Mouse (Mus musculus) hindbrain, embryonic 15.5 days (tissue): ENCODE measurements around the gene Wwox. TPM values are rescaled to one million over a fixed set of nuclear protein-coding genes. Genes with fewer than 3 reads are reported as not detected.

Experiments
- ATAC-seq: fragments of 200-750 bp; cut with Nextera tagmentation; 2 replicates; pipeline ENCODE4 v1.8.0; 2017; ENCODE audit warnings: low read depth, moderate number of reproducible peaks, moderate TSS enrichment; ENCODE audit not compliant: low FRiP score
- H3K27ac ChIP-seq: fragments of 300-500 bp; sonication (generic); replicated peaks from 2 replicates; pipeline ENCODE4 v1.5.1; 2015; ENCODE audit warnings: mild to moderate bottlenecking, inconsistent platforms
- H3K27me3 ChIP-seq: fragments of 300-500 bp; sonication (generic); 2 replicates; pipeline ENCODE4 v1.6.1; 2015; ENCODE audit warnings: control low read depth, inconsistent platforms
- H3K36me3 ChIP-seq: fragments of 300-500 bp; sonication (generic); 2 replicates; pipeline ENCODE4 v1.6.1; 2015; ENCODE audit warnings: control low read depth, inconsistent platforms
- H3K4me1 ChIP-seq: fragments of 300-500 bp; sonication (generic); replicated peaks from 2 replicates; pipeline ENCODE4 v1.6.1; 2015; ENCODE audit warnings: control low read depth, inconsistent platforms
- H3K4me2 ChIP-seq: fragments of 300-500 bp; sonication (generic); 2 replicates; pipeline ENCODE4 v1.6.1; 2015; ENCODE audit warnings: moderate library complexity, mild to moderate bottlenecking, inconsistent platforms
- H3K4me3 ChIP-seq: fragments of 300-500 bp; sonication (generic); 2 replicates; pipeline ENCODE4 v1.5.1; 2015; ENCODE audit warnings: mild to moderate bottlenecking, inconsistent platforms
- H3K9ac ChIP-seq: fragments of 300-500 bp; sonication (generic); 2 replicates; pipeline ENCODE4 v1.6.1; 2015; ENCODE audit warnings: inconsistent platforms
- H3K9me3 ChIP-seq: fragments of 300-500 bp; sonication (generic); 2 replicates; pipeline ENCODE4 v1.6.1; 2016; ENCODE audit warnings: control low read depth, inconsistent platforms
- WGBS: fragments of 180-500 bp; shearing (Covaris S2); methylation state at CpG from one replicate; pipeline ENCODE4 v1.1.7; 2015; 5-methylcytosine and 5-hydroxymethylcytosine counted together
- polyA plus RNA-seq: library from polyadenylated mRNA; unstranded; fragments of >200 nt; fragmentation: Nextera tagmentation; extraction: Ambion mirVana; gene quantifications from 2 replicates; pipeline ENCODE4 v1.2.1, GENCODE M21; 2015

Gene Wwox
- polyA plus RNA-seq, 1 experiment from 2014 or later = 13.9 TPM

- no peak overlapping the region for H3K9ac ChIP-seq
- no peak overlapping the region for H3K4me2 ChIP-seq
- H3K27me3 ChIP-seq = peaks cover 3% of the 10 kb centered on the region; the same call in 1 of the 2 replicates
- 0 out of 2 replicates have a peak, but pooled peaks cover 7% of the 10 kb centered on the region for H3K4me1 ChIP-seq
- H3K27ac ChIP-seq = no peak overlapping the region
- 83% methylated on average over 6 of the region's 6 CpGs for WGBS
- H3K9me3 ChIP-seq = no peaks in the 10 kb centered on the region
- H3K36me3 ChIP-seq = no peaks in the 10 kb centered on the region
- ATAC-seq = no peak
- H3K4me3 ChIP-seq = no peak overlapping the region
These were observed 794.6 kb downstream of the Wwox start for GRCm38 (mm10) chr8:115234068-115234467.

DNA sequence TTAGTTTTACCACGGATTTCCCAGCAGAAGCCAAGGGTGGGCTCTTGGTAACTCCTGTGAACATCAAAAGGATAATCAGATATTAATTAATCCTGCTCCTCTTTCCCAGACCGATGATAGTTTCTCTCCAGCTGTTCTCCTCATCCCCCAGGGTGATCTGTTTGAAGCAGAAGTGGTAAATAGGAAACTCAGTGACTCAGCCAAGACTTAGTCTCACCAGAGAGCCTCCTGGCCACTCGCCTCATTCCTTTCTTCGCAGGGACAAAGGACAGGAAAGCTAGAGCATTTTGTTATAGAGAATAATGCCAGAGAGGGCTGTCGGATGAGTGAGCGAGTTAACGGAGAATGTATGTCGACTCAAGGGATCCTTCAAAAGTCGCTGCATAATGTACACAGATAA lies 798.1 kb downstream of the Wwox start:
- 23% methylated on average over 9 of the region's 9 CpGs for WGBS

DNA sequence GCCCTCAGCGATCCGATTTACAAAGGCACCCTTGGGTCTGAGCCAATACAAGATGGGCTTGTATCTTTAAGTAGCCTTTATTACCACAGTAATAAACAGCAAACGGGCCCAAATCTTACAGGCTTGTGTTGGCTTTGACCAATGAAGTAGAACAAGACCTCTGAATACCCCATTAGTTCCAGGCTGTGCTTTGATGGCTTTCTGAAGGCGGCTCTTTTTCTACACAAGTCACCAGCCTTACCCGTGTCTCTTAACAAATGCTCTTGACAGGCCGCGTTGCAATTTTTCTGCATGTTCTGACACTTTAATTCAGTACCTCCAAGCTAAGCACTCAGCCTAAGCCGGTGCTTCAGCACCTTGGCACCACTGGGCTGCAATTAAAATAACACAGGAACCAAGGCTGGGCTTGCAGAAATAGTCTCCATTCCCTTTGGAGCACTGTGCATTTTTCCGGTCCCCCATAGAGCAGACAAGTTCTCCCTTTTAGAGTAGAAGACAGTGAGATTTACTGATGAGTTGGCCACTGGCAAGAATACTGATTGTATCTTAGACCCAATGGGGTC lies 804.1 kb downstream of the Wwox start:
- Histone ChIP-seq H3K4me3 (no peak overlapping the region), H3K4me2 (no peak overlapping the region), H3K9me3 (no peaks in the 10 kb centered on the region), H3K9ac (no peak overlapping the region), H3K4me1 (peaks cover 8% of the 10 kb centered on the region; the same call in 1 of the 2 replicates), H3K27me3 (peaks cover 8% of the 10 kb centered on the region), H3K36me3 (no peaks in the 10 kb centered on the region), H3K27ac (no peak overlapping the region)
- WGBS = 22% methylated on average over 9 of the region's 9 CpGs
- ATAC-seq = no peak

More for the DNA sequence above, 798.1 kb downstream of the Wwox start:
- H3K27ac ChIP-seq = no peak overlapping the region
- no peaks in the 10 kb centered on the region for H3K36me3 ChIP-seq
- no peak overlapping the region for H3K4me3 ChIP-seq
- H3K27me3 ChIP-seq = peaks cover 7% of the 10 kb centered on the region
- ATAC-seq = no peak
- H3K4me1 ChIP-seq = 0 out of 2 replicates have a peak, but pooled peaks cover 7% of the 10 kb centered on the region
- H3K4me2 ChIP-seq = no peak overlapping the region
- H3K9ac ChIP-seq = no peak overlapping the region
- H3K9me3 ChIP-seq = no peaks in the 10 kb centered on the region

DNA sequence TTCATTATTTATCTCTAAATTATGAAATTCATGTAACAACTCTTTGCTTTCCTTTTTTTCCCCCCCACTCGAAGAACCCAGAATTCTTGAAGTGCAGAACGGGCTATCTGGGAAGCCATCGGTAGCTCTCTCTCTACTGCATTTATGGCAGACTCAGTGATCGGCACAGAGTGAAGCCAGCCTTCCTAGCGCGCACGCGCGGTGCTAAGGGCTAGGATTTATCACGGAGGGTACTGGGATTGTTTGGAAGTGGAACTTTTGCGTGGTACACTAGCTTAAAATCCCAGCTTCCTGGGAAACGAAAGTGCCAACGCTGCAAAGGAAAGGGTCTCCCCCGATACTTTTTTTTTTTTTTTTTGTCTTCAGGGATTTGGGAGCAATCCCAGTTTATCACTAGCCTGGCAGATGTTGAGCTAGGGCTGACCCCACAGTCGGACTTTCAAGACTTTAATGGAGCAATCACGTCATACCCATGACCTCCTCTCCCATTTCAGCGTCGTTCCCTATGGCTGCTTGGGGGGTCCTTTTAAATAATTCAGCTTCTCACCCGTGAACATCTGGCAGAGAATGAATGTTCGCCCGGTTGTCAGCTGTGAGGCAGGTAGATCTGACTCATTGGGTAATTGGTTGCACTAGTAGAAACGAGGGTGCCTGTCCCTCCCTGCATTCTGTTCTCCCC lies 810.4 kb downstream of the Wwox start:
- H3K4me2 ChIP-seq = peak overlapping the region; percentile 28
- 36% methylated on average over 22 of the region's 22 CpGs for WGBS
- H3K36me3 ChIP-seq = no peaks in the 10 kb centered on the region
- no peak overlapping the region for H3K4me3 ChIP-seq
- H3K4me1 ChIP-seq = peaks cover 16% of the 10 kb centered on the region; the same call in 1 of the 2 replicates
- H3K9ac ChIP-seq = no peak overlapping the region
- no peak overlapping the region for H3K27ac ChIP-seq
- 0 out of 2 replicates have a peak, but pooled peaks cover 4% of the 10 kb centered on the region for H3K27me3 ChIP-seq
- no peaks in the 10 kb centered on the region for H3K9me3 ChIP-seq
- no peak for ATAC-seq

- no peaks in the 10 kb centered on the region for H3K36me3 ChIP-seq
- H3K27me3 ChIP-seq = no peaks in the 10 kb centered on the region
- no peak overlapping the region for H3K4me2 ChIP-seq
- no peak overlapping the region for H3K9ac ChIP-seq
- ATAC-seq = no peak
- no peak overlapping the region for H3K27ac ChIP-seq
- H3K9me3 ChIP-seq = no peaks in the 10 kb centered on the region
- 0 out of 2 replicates have a peak, but pooled peaks cover under 1% of the 10 kb centered on the region for H3K4me1 ChIP-seq
- WGBS = 74% methylated on average over 13 of the region's 13 CpGs
- H3K4me3 ChIP-seq = no peak overlapping the region
These were observed 816.1 kb downstream of the Wwox start for GRCm38 (mm10) chr8:115255550-115255949.

GRCm38 (mm10) chr8:115257417-115257816 lies 818.0 kb downstream of the Wwox start:
- H3K4me2 ChIP-seq = no peak overlapping the region
- ATAC-seq = no peak
- WGBS = 79% methylated on average over 17 of the region's 17 CpGs

DNA sequence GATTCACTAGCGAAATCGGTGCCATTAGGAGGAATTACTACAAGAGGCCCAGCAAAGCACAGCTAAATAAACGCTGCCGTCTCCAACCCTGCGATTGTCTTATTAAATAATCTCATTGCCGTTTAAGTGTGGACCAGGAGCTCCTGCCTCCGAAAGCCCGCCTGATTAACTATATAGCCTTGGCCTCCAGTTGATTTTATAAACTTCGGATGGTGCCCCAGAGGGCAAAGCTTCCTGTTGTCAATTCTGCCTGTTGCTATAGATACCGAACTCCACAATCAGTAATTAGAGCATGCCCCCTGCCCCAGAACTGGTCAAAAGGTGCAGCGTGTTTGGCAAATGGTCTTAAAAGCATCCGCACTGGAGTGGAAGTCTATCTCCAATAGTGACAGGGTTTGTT lies 820.4 kb downstream of the Wwox start:
- ATAC-seq = no peak
- Histone ChIP-seq H3K4me1 (no peaks in the 10 kb centered on the region), H3K9ac (no peak overlapping the region), H3K27me3 (no peaks in the 10 kb centered on the region), H3K4me2 (no peak overlapping the region), H3K36me3 (no peaks in the 10 kb centered on the region), H3K4me3 (no peak overlapping the region), H3K9me3 (no peaks in the 10 kb centered on the region), H3K27ac (no peak overlapping the region)
- WGBS = 46% methylated on average over 12 of the region's 12 CpGs

More at GRCm38 (mm10) chr8:115257417-115257816, 818.0 kb downstream of the Wwox start:
- no peaks in the 10 kb centered on the region for H3K4me1 ChIP-seq
- no peaks in the 10 kb centered on the region for H3K36me3 ChIP-seq
- no peaks in the 10 kb centered on the region for H3K27me3 ChIP-seq
- H3K9ac ChIP-seq = no peak overlapping the region
- no peak overlapping the region for H3K4me3 ChIP-seq
- H3K27ac ChIP-seq = no peak overlapping the region
- H3K9me3 ChIP-seq = no peaks in the 10 kb centered on the region

DNA sequence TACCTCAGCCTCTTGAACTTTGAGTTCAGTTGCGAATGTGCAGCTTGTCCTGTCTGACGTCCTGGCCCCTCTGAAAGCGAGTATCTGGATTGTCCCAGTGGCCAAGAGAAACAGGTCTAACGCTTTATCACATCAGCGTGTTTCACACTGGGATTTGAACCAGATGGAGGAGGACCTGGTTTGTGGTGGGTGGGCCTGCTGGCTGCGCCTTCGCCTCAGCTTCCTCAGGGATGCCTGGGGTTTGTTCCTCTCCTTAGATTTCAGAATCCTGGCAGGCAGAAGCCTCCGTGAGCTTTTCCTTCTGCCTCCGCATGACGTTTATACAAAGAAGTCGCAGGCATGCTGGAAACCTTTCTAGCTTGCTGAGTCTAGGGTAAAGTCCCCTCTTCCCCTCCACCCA lies 827.7 kb downstream of the Wwox start:
- no peaks in the 10 kb centered on the region for H3K4me1 ChIP-seq
- no peaks in the 10 kb centered on the region for H3K27me3 ChIP-seq
- no peaks in the 10 kb centered on the region for H3K36me3 ChIP-seq
- no peak overlapping the region for H3K4me2 ChIP-seq
- WGBS = 71% methylated on average over 11 of the region's 11 CpGs
- H3K4me3 ChIP-seq = no peak overlapping the region
- no peak overlapping the region for H3K9ac ChIP-seq
- no peaks in the 10 kb centered on the region for H3K9me3 ChIP-seq
- ATAC-seq = no peak
- no peak overlapping the region for H3K27ac ChIP-seq

- no peaks in the 10 kb centered on the region for H3K9me3 ChIP-seq
- no peak overlapping the region for H3K4me2 ChIP-seq
- no peaks in the 10 kb centered on the region for H3K27me3 ChIP-seq
- no peak overlapping the region for H3K4me3 ChIP-seq
- ATAC-seq = no peak
- H3K9ac ChIP-seq = no peak overlapping the region
- no peak overlapping the region for H3K27ac ChIP-seq
- no peaks in the 10 kb centered on the region for H3K36me3 ChIP-seq
- no peaks in the 10 kb centered on the region for H3K4me1 ChIP-seq
- 43% methylated on average over 4 of the region's 4 CpGs for WGBS
These were observed 830.1 kb downstream of the Wwox start for GRCm38 (mm10) chr8:115269601-115270000.

GRCm38 (mm10) chr8:115273976-115274375 lies 834.5 kb downstream of the Wwox start:
- H3K4me2 ChIP-seq = no peak overlapping the region
- H3K36me3 ChIP-seq = no peaks in the 10 kb centered on the region
- H3K9me3 ChIP-seq = no peaks in the 10 kb centered on the region
- H3K9ac ChIP-seq = no peak overlapping the region
- ATAC-seq = no peak
- no peaks in the 10 kb centered on the region for H3K27me3 ChIP-seq
- 54% methylated on average over 6 of the region's 6 CpGs for WGBS
- no peaks in the 10 kb centered on the region for H3K4me1 ChIP-seq
- no peak overlapping the region for H3K4me3 ChIP-seq
- H3K27ac ChIP-seq = no peak overlapping the region

DNA sequence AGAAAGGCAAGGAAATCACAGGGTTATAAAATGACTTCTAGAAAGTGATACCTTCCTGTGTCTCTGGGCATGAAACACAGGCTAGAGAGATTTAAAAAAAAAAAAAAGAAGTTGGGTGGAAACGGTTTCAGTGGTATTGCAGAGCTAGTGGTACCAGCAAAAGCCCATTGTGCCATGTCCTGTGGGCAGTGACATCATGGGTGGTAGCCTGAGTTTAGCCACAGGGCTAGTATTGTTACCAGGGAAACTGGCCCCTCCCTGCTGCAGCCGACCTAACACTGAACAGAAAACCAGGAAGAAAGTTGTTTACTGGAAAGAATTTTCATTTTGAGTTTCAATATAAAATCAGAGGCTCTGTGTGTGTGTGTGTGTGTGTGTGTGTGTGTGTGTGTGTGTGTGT lies 836.8 kb downstream of the Wwox start:
- Histone ChIP-seq H3K9me3 (no peaks in the 10 kb centered on the region), H3K4me2 (no peak overlapping the region), H3K27me3 (no peaks in the 10 kb centered on the region), H3K27ac (no peak overlapping the region), H3K36me3 (no peaks in the 10 kb centered on the region), H3K9ac (no peak overlapping the region), H3K4me3 (no peak overlapping the region), H3K4me1 (no peaks in the 10 kb centered on the region)
- no peak for ATAC-seq
- 62% methylated on average over 2 of the region's 2 CpGs for WGBS

DNA sequence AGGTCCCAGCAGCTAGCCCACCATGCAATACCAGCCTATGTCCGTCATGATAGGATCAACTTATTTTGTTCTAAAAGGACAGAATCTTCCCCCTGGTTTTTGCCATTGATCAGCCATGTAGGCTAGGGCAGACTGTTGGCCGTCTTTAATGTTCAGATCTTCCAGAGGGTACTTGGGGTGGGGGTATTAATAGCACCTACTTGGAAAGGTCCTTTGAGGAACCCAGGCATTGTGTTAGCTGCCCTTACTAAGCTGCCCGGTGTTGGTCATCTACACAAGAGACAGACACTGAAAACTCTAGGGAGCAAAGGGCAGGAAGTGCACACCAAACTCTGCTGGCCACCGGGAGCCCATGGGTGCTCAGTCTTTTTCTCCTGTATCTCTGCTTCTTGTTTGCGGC lies 838.8 kb downstream of the Wwox start:
- Histone ChIP-seq H3K36me3 (no peaks in the 10 kb centered on the region), H3K4me2 (no peak overlapping the region)
- 80% methylated on average over 5 of the region's 5 CpGs for WGBS

More for the DNA sequence above, 838.8 kb downstream of the Wwox start:
- Histone ChIP-seq H3K4me1 (no peaks in the 10 kb centered on the region), H3K4me3 (no peak overlapping the region), H3K9ac (no peak overlapping the region), H3K9me3 (no peaks in the 10 kb centered on the region), H3K27ac (no peak overlapping the region), H3K27me3 (no peaks in the 10 kb centered on the region)
- no peak for ATAC-seq
